Mouse (Mus musculus) ES-E14 (cell line): ENCODE data around the gene Pnp2.
"Not testable (repeated sequence)": the region's sequence is repeated elsewhere in the genome, so short reads cannot be mapped to it uniquely, and the experiment has no call there.

ENCODE experiments used
- CHD2 ChIP-seq: IDR thresholded peaks from 2 replicates; pipeline ENCODE4 v1.6.1; 2014; ENCODE audit warnings: mild to moderate bottlenecking, low read depth, low read length, inconsistent platforms
- HCFC1 ChIP-seq: IDR thresholded peaks from 2 replicates; pipeline ENCODE4 v1.6.1; 2012; ENCODE audit warnings: low read length, inconsistent platforms, borderline replicate concordance; ENCODE audit not compliant: insufficient read depth
- MAFK ChIP-seq: IDR thresholded peaks from 2 replicates; pipeline ENCODE4 v1.6.1; 2014; ENCODE audit warnings: mild to moderate bottlenecking, low read depth, low read length, inconsistent platforms; ENCODE audit not compliant: insufficient read depth
- ZC3H11A ChIP-seq: IDR thresholded peaks from 2 replicates; pipeline ENCODE4 v1.6.1; 2012; ENCODE audit warnings: low read depth, mild to moderate bottlenecking, inconsistent platforms, low read length, borderline replicate concordance

DNA sequence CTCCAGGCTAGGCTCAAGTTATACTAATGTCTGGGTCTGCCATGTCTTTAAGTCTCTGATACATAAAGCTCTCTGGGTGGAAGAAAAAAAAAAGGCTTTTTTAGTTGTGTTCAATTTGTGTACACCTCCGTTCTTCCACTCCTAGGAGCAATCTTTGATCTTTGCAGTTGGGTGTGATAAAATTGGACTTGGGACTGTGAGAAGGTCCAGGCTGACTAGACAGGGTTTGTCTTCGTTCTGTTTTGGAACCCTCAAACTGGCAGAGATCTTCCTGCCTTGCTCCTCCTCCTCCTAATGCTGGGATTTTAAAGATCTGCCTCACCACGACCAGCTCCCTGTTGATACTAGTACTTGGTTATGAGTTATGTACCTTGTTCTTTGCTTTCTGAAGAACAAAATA is 1.4 kb downstream of the Pnp2 start:
- TF ChIP-seq HCFC1, MAFK, ZC3H11A, CHD2: not testable (repeated sequence)
